Mouse (Mus musculus) forebrain, embryonic 13.5 days (tissue): ENCODE data around the gene Phactr2. TPM values are rescaled to one million over a fixed set of nuclear protein-coding genes. Genes with fewer than 3 reads are reported as not detected.

Experiments
- ATAC-seq: fragments of 200-750 bp; cut with Nextera tagmentation; 2 replicates; pipeline ENCODE4 v1.8.0; 2017
- H3K27ac ChIP-seq: fragments of 300-500 bp; sonication (generic); 2 replicates; pipeline ENCODE4 v1.5.1; 2015; ENCODE audit warnings: inconsistent platforms, mild to moderate bottlenecking, moderate library complexity
- H3K27me3 ChIP-seq: fragments of 300-500 bp; sonication (generic); 2 replicates; pipeline ENCODE4 v1.6.1; 2015; ENCODE audit warnings: mild to moderate bottlenecking, inconsistent platforms
- H3K36me3 ChIP-seq: fragments of 300-500 bp; sonication (generic); 2 replicates; pipeline ENCODE4 v1.6.1; 2015; ENCODE audit warnings: mild to moderate bottlenecking, inconsistent platforms; ENCODE audit not compliant: poor library complexity, severe bottlenecking
- H3K4me1 ChIP-seq: fragments of 300-500 bp; sonication (generic); 2 replicates; pipeline ENCODE4 v1.6.1; 2015; ENCODE audit warnings: inconsistent platforms
- H3K4me2 ChIP-seq: fragments of 300-500 bp; sonication (generic); 2 replicates; pipeline ENCODE4 v1.6.1; 2015; ENCODE audit warnings: inconsistent platforms, mild to moderate bottlenecking, moderate library complexity
- H3K4me3 ChIP-seq: fragments of 300-500 bp; sonication (generic); 2 replicates; pipeline ENCODE4 v1.5.1; 2015; ENCODE audit warnings: mild to moderate bottlenecking, inconsistent platforms
- H3K9ac ChIP-seq: fragments of 300-500 bp; sonication (generic); 2 replicates; pipeline ENCODE4 v1.6.1; 2015; ENCODE audit warnings: mild to moderate bottlenecking, inconsistent platforms
- H3K9me3 ChIP-seq: fragments of 300-500 bp; sonication (generic); replicated peaks from 2 replicates; pipeline ENCODE4 v1.6.1; 2016; ENCODE audit warnings: inconsistent platforms
- WGBS: fragments of 180-500 bp; shearing (Covaris S2); methylation state at CpG from one replicate; pipeline ENCODE4 v1.1.7; 2015; 5-methylcytosine and 5-hydroxymethylcytosine counted together
- polyA plus RNA-seq: library from polyadenylated mRNA; unstranded; fragments of >200 nt; fragmentation: Nextera tagmentation; extraction: Ambion mirVana; gene quantifications from 2 replicates; pipeline ENCODE4 v1.2.1, GENCODE M21; 2015

Phactr2 gene
- polyA plus RNA-seq, 1 experiment from 2014 or later, result 8.5 TPM

- no peaks in the 10 kb centered on the region for H3K9me3 ChIP-seq
- no peak overlapping the region for H3K4me2 ChIP-seq
- H3K4me3 ChIP-seq, result no peak overlapping the region
- 53% methylated on average over 6 of the region's 6 CpGs for WGBS
- H3K27ac ChIP-seq, result no peak overlapping the region
- 0 out of 2 replicates have a peak, but pooled peaks have one; percentile 42 for ATAC-seq
- no peaks in the 10 kb centered on the region for H3K27me3 ChIP-seq
- peaks cover 17% of the 10 kb centered on the region for H3K4me1 ChIP-seq
- H3K9ac ChIP-seq, result no peak overlapping the region
- H3K36me3 ChIP-seq, result no peaks in the 10 kb centered on the region
Observed at GRCm38 (mm10) chr10:13335814-13336213, 138.4 kb downstream of the Phactr2 start.

DNA sequence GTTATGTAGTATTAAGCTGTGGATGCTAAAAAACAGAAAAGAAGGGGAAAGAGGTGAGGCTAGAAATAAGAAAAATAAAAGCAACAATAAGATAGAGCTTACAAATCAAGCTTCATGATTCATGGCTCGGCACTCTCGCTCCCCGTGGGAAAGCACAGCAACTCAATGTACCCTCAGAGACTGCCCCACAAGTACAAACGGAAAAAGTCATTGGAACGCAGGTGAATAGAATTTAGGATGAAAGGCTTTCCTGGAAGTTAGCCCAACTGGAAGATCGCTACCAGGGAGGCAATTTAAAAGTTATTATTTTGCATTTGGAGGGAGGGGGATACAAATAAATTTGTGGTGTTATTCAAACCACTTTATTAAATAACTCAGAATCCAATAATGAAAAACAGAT lies 138.9 kb downstream of the Phactr2 start:
- H3K27ac ChIP-seq, result no peak overlapping the region
- no peak overlapping the region for H3K9ac ChIP-seq
- no peaks in the 10 kb centered on the region for H3K36me3 ChIP-seq
- H3K9me3 ChIP-seq, result no peaks in the 10 kb centered on the region
- no peak for ATAC-seq
- H3K4me3 ChIP-seq, result no peak overlapping the region
- 58% methylated on average over 6 of the region's 6 CpGs for WGBS
- no peak overlapping the region for H3K4me2 ChIP-seq
- H3K4me1 ChIP-seq, result peaks cover 13% of the 10 kb centered on the region
- H3K27me3 ChIP-seq, result no peaks in the 10 kb centered on the region

DNA sequence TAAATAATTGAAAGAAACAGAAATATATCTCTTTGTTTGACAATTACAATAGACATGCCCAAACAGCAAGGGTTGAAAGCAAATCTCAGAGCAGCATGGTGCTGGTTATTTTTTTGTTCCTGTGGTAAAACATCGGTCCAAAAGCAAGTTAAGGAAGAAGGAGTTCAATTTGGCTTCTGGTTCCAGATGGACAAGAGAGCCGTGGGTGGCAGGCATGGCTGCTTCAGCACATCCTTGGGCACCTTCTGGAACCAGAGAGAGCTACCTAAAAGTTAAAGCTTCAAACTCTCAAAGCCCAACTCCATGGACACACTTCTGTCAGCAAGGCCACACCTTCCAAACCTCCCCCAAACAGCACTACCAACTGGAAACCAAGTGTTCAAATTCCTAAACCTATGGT lies 140.4 kb downstream of the Phactr2 start:
- Histone ChIP-seq H3K36me3 (no peaks in the 10 kb centered on the region), H3K9me3 (no peaks in the 10 kb centered on the region), H3K4me3 (no peak overlapping the region), H3K4me1 (peaks cover 8% of the 10 kb centered on the region), H3K9ac (no peak overlapping the region), H3K27ac (no peak overlapping the region), H3K27me3 (no peaks in the 10 kb centered on the region), H3K4me2 (no peak overlapping the region)
- WGBS, result 80% methylated on average over 2 of the region's 2 CpGs
- ATAC-seq, result no peak

DNA sequence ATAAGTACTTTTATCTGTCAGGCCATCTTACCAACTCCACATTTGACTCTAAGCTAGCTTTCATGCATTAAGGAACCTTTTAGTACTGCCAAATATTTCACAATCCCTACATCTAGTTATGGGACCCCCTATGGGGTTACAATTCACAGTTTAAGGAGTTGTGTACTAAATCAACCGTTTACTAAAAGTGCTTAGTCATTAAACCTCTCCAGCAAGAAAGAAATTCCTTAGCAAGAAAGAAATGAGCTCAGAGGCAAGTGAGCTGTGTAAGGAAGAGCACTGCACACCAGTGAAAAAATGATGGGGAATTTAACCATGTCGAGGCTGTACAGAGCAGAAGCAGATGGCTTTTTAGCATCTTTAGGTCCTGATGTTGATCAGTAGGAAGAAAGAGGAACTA lies 141.2 kb downstream of the Phactr2 start:
- ATAC-seq, result no peak
- H3K36me3 ChIP-seq, result no peaks in the 10 kb centered on the region
- 29% methylated on average over 2 of the region's 2 CpGs for WGBS
- peaks cover 8% of the 10 kb centered on the region for H3K4me1 ChIP-seq
- H3K4me3 ChIP-seq, result no peak overlapping the region
- H3K9ac ChIP-seq, result no peak overlapping the region
- no peaks in the 10 kb centered on the region for H3K9me3 ChIP-seq
- no peaks in the 10 kb centered on the region for H3K27me3 ChIP-seq
- no peak overlapping the region for H3K27ac ChIP-seq
- no peak overlapping the region for H3K4me2 ChIP-seq

GRCm38 (mm10) chr10:13331405-13332032 lies 142.7 kb downstream of the Phactr2 start:
- ATAC-seq, result no peak
- Histone ChIP-seq H3K4me3 (no peak overlapping the region), H3K27ac (no peak overlapping the region), H3K9me3 (no peaks in the 10 kb centered on the region), H3K36me3 (no peaks in the 10 kb centered on the region), H3K9ac (no peak overlapping the region), H3K4me1 (peaks cover 8% of the 10 kb centered on the region), H3K27me3 (no peaks in the 10 kb centered on the region), H3K4me2 (no peak overlapping the region)
- 88% methylated on average over 4 of the region's 4 CpGs for WGBS

- no peaks in the 10 kb centered on the region for H3K9me3 ChIP-seq
- no peaks in the 10 kb centered on the region for H3K36me3 ChIP-seq
- peaks cover 6% of the 10 kb centered on the region for H3K4me1 ChIP-seq
- no peak overlapping the region for H3K9ac ChIP-seq
- H3K4me3 ChIP-seq, result no peak overlapping the region
- ATAC-seq, result no peak
- WGBS, result 51% methylated on average over 3 of the region's 3 CpGs
- H3K4me2 ChIP-seq, result no peak overlapping the region
- no peak overlapping the region for H3K27ac ChIP-seq
- no peaks in the 10 kb centered on the region for H3K27me3 ChIP-seq
Observed at GRCm38 (mm10) chr10:13328602-13329001, 145.6 kb downstream of the Phactr2 start.

- Histone ChIP-seq H3K27me3 (no peaks in the 10 kb centered on the region), H3K9me3 (no peaks in the 10 kb centered on the region), H3K36me3 (no peaks in the 10 kb centered on the region), H3K9ac (no peak overlapping the region), H3K4me1 (peaks cover 17% of the 10 kb centered on the region), H3K27ac (no peak overlapping the region), H3K4me2 (no peak overlapping the region), H3K4me3 (no peak overlapping the region)
- WGBS, result 82% methylated on average over 14 of the region's 14 CpGs
- ATAC-seq, result no peak
Observed at GRCm38 (mm10) chr10:13326149-13326873, 147.9 kb downstream of the Phactr2 start.

DNA sequence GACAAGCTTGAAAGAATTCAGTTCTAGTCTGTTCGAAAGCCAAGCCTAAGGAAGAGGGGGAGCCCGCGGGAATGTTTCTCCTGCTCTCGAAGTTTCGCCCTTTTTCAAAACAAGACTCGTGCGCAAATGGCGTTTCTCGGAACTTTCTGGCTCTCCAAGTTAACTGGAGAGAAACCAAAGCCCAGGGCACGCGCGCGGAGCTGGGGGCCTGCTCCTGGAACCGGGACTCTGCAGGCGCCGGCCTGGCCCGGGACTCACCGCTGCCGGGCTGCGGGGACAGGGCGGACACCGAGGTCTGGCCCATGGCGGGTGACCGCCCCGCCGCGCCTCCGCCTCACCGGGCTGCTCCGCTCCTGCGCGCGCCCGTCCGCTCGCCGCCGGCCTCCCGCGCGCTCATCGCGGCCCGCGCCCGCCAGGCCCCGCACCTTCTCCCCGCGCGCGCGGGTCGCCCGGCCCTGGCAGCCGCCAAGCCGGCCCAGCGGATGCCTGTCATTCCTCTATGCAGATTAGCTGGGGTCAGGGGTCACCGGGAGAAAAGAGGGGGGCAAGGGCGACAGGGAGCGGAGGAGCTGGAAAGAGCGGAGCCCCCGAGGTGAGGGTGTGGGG lies 150.3 kb downstream of the Phactr2 start:
- peak; percentile 87 for ATAC-seq
- Histone ChIP-seq H3K36me3 (no peaks in the 10 kb centered on the region), H3K27ac (peak overlapping the region; percentile 68; the same call in 1 of the 2 replicates), H3K9ac (peak overlapping the region; percentile 74), H3K9me3 (no peaks in the 10 kb centered on the region), H3K4me2 (peak overlapping the region; percentile 87), H3K4me1 (peaks cover 17% of the 10 kb centered on the region), H3K27me3 (no peaks in the 10 kb centered on the region), H3K4me3 (peak overlapping the region; percentile 64)
- WGBS, result under 1% methylated on average over 61 of the region's 62 CpGs

DNA sequence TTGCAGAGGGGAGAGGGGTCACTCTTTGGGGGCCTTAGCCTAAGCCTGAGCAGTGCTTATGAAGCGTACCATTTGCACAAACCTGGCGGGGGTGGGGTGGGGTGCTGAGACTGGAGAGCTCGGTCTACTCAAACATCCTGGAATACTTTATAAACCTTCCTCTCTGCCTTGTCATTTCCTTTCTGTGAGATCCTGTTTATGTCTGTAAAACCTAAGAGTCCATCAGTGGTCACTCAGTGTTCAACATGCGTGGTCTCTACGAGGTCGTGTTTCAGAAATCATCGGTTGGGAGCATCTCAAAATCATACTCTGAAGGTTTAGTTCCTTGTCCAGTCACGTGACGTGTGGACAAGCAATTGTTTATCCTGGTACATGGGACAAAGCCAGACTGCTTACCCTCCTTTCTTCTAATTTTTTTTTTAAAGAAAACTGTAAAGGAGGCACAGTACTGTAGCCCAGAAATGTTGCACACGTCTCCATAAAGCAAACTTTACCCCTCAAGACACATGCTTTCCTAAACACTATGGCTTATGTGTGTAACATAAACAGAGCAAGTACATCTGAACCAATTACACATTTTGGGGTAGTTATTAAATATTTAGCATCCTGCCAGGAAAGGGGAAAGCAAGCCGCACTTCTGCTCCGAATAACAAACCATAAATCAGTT lies 150.9 kb downstream of the Phactr2 start:
- peak; percentile 37; the same call in 1 of the 2 replicates for ATAC-seq
- H3K4me1 ChIP-seq, result peaks cover 17% of the 10 kb centered on the region
- peak overlapping the region; percentile 64 for H3K4me3 ChIP-seq
- H3K36me3 ChIP-seq, result no peaks in the 10 kb centered on the region
- H3K9me3 ChIP-seq, result no peaks in the 10 kb centered on the region
- H3K27me3 ChIP-seq, result no peaks in the 10 kb centered on the region
- peak overlapping the region; percentile 87 for H3K4me2 ChIP-seq
- 16% methylated on average over 12 of the region's 12 CpGs for WGBS
- peak overlapping the region; percentile 74 for H3K9ac ChIP-seq
- H3K27ac ChIP-seq, result peak overlapping the region; percentile 68; the same call in 1 of the 2 replicates

GRCm38 (mm10) chr10:13314999-13315398 lies 159.2 kb downstream of the Phactr2 start:
- H3K4me3 ChIP-seq, result no peak overlapping the region
- no peaks in the 10 kb centered on the region for H3K9me3 ChIP-seq
- no peak overlapping the region for H3K4me2 ChIP-seq
- no peaks in the 10 kb centered on the region for H3K27me3 ChIP-seq
- peaks cover 24% of the 10 kb centered on the region for H3K4me1 ChIP-seq
- H3K36me3 ChIP-seq, result no peaks in the 10 kb centered on the region
- WGBS, result 74% methylated on average over 5 of the region's 5 CpGs
- no peak overlapping the region for H3K9ac ChIP-seq
- ATAC-seq, result no peak
- no peak overlapping the region for H3K27ac ChIP-seq

DNA sequence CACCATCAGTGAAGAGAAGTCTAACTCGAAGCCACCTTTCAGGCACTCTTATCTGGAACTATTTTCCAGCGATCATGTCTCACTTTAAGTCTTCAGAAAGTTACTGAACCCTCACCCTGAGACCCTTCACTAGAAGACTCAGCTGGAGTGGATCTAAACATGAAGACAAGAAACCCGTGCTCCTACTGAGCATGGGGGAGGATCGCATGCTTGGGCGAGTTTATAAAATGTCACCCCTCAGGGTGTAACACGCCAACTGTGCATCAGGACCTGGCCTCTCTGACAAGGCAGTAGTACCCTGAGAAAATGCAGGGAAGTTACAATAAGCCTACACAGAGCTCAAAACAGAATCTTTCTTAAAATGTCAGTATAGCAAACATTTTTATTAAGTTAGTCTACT lies 161.6 kb downstream of the Phactr2 start:
- H3K9me3 ChIP-seq, result no peaks in the 10 kb centered on the region

DNA sequence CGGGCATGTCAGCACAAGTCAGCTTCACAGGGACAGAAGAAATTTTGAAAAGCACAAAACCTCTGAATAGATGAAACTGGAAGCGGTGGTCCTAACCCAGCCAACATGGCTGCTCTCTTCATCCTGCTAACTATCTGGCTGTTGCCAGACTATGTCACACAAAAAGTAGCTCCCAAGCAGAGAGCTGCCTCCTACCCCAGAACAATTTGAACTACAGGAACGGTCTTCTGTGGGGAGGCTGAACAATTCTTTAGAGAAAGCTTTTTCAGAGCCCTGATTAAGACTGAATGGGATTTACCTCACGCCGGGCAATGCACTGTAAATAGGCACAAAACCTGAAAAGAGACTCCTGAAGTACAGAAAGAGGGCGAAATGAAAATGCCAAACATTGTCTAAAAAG lies 162.6 kb downstream of the Phactr2 start:
- peak overlapping the region; percentile 70 for H3K27ac ChIP-seq
- 8% methylated on average over 6 of the region's 6 CpGs for WGBS
- no peaks in the 10 kb centered on the region for H3K9me3 ChIP-seq
- peak; percentile 72; the same call in 1 of the 2 replicates for ATAC-seq
- H3K36me3 ChIP-seq, result no peaks in the 10 kb centered on the region
- H3K4me2 ChIP-seq, result peak overlapping the region; percentile 4; the same call in 1 of the 2 replicates
- H3K9ac ChIP-seq, result no peak overlapping the region
- no peaks in the 10 kb centered on the region for H3K27me3 ChIP-seq
- no peak overlapping the region for H3K4me3 ChIP-seq
- H3K4me1 ChIP-seq, result peaks cover 29% of the 10 kb centered on the region

More for the DNA sequence above, 161.6 kb downstream of the Phactr2 start:
- 50% methylated on average over 6 of the region's 6 CpGs for WGBS
- H3K4me3 ChIP-seq, result no peak overlapping the region
- H3K27ac ChIP-seq, result no peak overlapping the region
- peaks cover 29% of the 10 kb centered on the region for H3K4me1 ChIP-seq
- H3K36me3 ChIP-seq, result no peaks in the 10 kb centered on the region
- no peaks in the 10 kb centered on the region for H3K27me3 ChIP-seq
- no peak overlapping the region for H3K9ac ChIP-seq
- H3K4me2 ChIP-seq, result no peak overlapping the region
- no peak for ATAC-seq
